Mouse (Mus musculus) lung, embryonic 16.5 days (tissue): ENCODE measurements at regions not wholly inside any gene's neighbourhood (a gene's known extent, or its start where the extent isn't known, plus 50 kb on each side); places are given as distances from the start of the nearest gene placed in this dataset.
A peak's percentile ranks its signal among the peaks of the same experiment; 100 is the strongest.

Experiments
- ATAC-seq: fragments of 200-750 bp; cut with Nextera tagmentation; 2 replicates; pipeline ENCODE4 v1.8.0; 2017; ENCODE audit warnings: low read depth, mild to moderate bottlenecking, moderate library complexity
- H3K27ac ChIP-seq: fragments of 300-500 bp; sonication (generic); 2 replicates; pipeline ENCODE4 v1.5.1; 2014; ENCODE audit warnings: mild to moderate bottlenecking, control low read depth, low read length
- H3K27me3 ChIP-seq: fragments of 300-500 bp; sonication (generic); 2 replicates; pipeline ENCODE4 v1.6.1; 2014; ENCODE audit warnings: low read depth, low read length, mixed read lengths; ENCODE audit not compliant: control insufficient read depth, insufficient read depth
- H3K36me3 ChIP-seq: fragments of 300-500 bp; sonication (generic); 2 replicates; pipeline ENCODE4 v1.6.1; 2014; ENCODE audit warnings: low read length; ENCODE audit not compliant: control insufficient read depth, insufficient read depth
- H3K4me1 ChIP-seq: fragments of 300-500 bp; sonication (generic); replicated peaks from 2 replicates; pipeline ENCODE4 v1.6.1; 2014; ENCODE audit warnings: low read length, mixed read lengths; ENCODE audit not compliant: control insufficient read depth, insufficient read depth
- H3K4me2 ChIP-seq: fragments of 300-500 bp; sonication (generic); 2 replicates; pipeline ENCODE4 v1.6.1; 2014; ENCODE audit warnings: low read depth, low read length, control low read depth
- H3K4me3 ChIP-seq: fragments of 300-500 bp; sonication (generic); 2 replicates; pipeline ENCODE4 v1.5.1; 2014; ENCODE audit warnings: mild to moderate bottlenecking, low read length, control low read depth
- H3K9ac ChIP-seq: fragments of 300-500 bp; sonication (generic); 2 replicates; pipeline ENCODE4 v1.6.1; 2014; ENCODE audit warnings: low read length, control low read depth
- H3K9me3 ChIP-seq: fragments of 300-500 bp; sonication (generic); 2 replicates; pipeline ENCODE4 v1.6.1; 2016; ENCODE audit warnings: low read length; ENCODE audit not compliant: control insufficient read depth
- WGBS: fragments of 180-500 bp; shearing (Covaris S2); extraction: QIAGEN DNeasy Blood & Tissue Kit; methylation state at CpG from one replicate; pipeline ENCODE4 v1.1.7; 2014; 5-methylcytosine and 5-hydroxymethylcytosine counted together

GRCm38 (mm10) chr10:123800067-123800691, 536.4 kb downstream of the Fam19a2 start:
- no peak overlapping the region for H3K4me3 ChIP-seq
- H3K4me1 ChIP-seq = no peaks in the 10 kb centered on the region
- WGBS = 56% methylated on average over 18 of the region's 18 CpGs
- peak; percentile 56 for ATAC-seq
- no peak overlapping the region for H3K27ac ChIP-seq
- H3K27me3 ChIP-seq = no peaks in the 10 kb centered on the region
- no peak overlapping the region for H3K4me2 ChIP-seq
- no peaks in the 10 kb centered on the region for H3K36me3 ChIP-seq
- no peaks in the 10 kb centered on the region for H3K9me3 ChIP-seq
- H3K9ac ChIP-seq = no peak overlapping the region

GRCm38 (mm10) chr10:123800692-123801528, 537.1 kb downstream of the Fam19a2 start:
- ATAC-seq = no peak
- no peak overlapping the region for H3K4me2 ChIP-seq
- H3K27ac ChIP-seq = no peak overlapping the region
- no peaks in the 10 kb centered on the region for H3K9me3 ChIP-seq
- H3K27me3 ChIP-seq = no peaks in the 10 kb centered on the region
- WGBS = 85% methylated on average over 17 of the region's 17 CpGs
- H3K9ac ChIP-seq = no peak overlapping the region
- no peaks in the 10 kb centered on the region for H3K36me3 ChIP-seq
- no peaks in the 10 kb centered on the region for H3K4me1 ChIP-seq
- no peak overlapping the region for H3K4me3 ChIP-seq

GRCm38 (mm10) chr10:123810882-123811281, 547.1 kb downstream of the Fam19a2 start:
- no peak overlapping the region for H3K4me3 ChIP-seq
- no peak overlapping the region for H3K9ac ChIP-seq
- no peak overlapping the region for H3K27ac ChIP-seq
- no peak for ATAC-seq
- H3K27me3 ChIP-seq = no peaks in the 10 kb centered on the region
- WGBS = 86% methylated on average over 9 of the region's 9 CpGs
- no peaks in the 10 kb centered on the region for H3K4me1 ChIP-seq
- H3K4me2 ChIP-seq = no peak overlapping the region
- no peaks in the 10 kb centered on the region for H3K9me3 ChIP-seq
- H3K36me3 ChIP-seq = no peaks in the 10 kb centered on the region

- Histone ChIP-seq H3K27me3 (no peaks in the 10 kb centered on the region), H3K4me2 (no peak overlapping the region), H3K36me3 (no peaks in the 10 kb centered on the region), H3K9ac (no peak overlapping the region), H3K27ac (no peak overlapping the region), H3K4me1 (no peaks in the 10 kb centered on the region), H3K9me3 (no peaks in the 10 kb centered on the region), H3K4me3 (no peak overlapping the region)
- ATAC-seq = no peak
- WGBS = 84% methylated on average over 2 of the region's 2 CpGs
Measured at GRCm38 (mm10) chr10:123813142-123813541, 549.3 kb downstream of the Fam19a2 start.

GRCm38 (mm10) chr10:123840061-123840751, 576.4 kb downstream of the Fam19a2 start:
- no peak for ATAC-seq
- Histone ChIP-seq H3K9ac (no peak overlapping the region), H3K36me3 (no peaks in the 10 kb centered on the region), H3K4me3 (no peak overlapping the region), H3K9me3 (no peaks in the 10 kb centered on the region), H3K27ac (no peak overlapping the region), H3K27me3 (no peaks in the 10 kb centered on the region), H3K4me1 (no peaks in the 10 kb centered on the region), H3K4me2 (no peak overlapping the region)
- WGBS = 27% methylated on average over 13 of the region's 13 CpGs

GRCm38 (mm10) chr10:123842141-123842540, 578.3 kb downstream of the Fam19a2 start:
- H3K27ac ChIP-seq = no peak overlapping the region
- WGBS = 78% methylated on average over 8 of the region's 8 CpGs
- no peak for ATAC-seq

GRCm38 (mm10) chr10:123843604-123844003, 579.8 kb downstream of the Fam19a2 start:
- Histone ChIP-seq H3K9me3 (no peaks in the 10 kb centered on the region), H3K36me3 (no peaks in the 10 kb centered on the region), H3K4me2 (no peak overlapping the region), H3K27ac (no peak overlapping the region), H3K9ac (no peak overlapping the region), H3K4me3 (no peak overlapping the region), H3K4me1 (no peaks in the 10 kb centered on the region), H3K27me3 (no peaks in the 10 kb centered on the region)
- no peak for ATAC-seq
- 71% methylated on average over 4 of the region's 4 CpGs for WGBS

More at GRCm38 (mm10) chr10:123842141-123842540, 578.3 kb downstream of the Fam19a2 start:
- Histone ChIP-seq H3K4me1 (no peaks in the 10 kb centered on the region), H3K9me3 (no peaks in the 10 kb centered on the region), H3K4me3 (no peak overlapping the region), H3K27me3 (no peaks in the 10 kb centered on the region), H3K36me3 (no peaks in the 10 kb centered on the region), H3K4me2 (no peak overlapping the region), H3K9ac (no peak overlapping the region)

GRCm38 (mm10) chr10:123846631-123847030, 582.8 kb downstream of the Fam19a2 start:
- no peaks in the 10 kb centered on the region for H3K36me3 ChIP-seq
- H3K9me3 ChIP-seq = no peaks in the 10 kb centered on the region
- no peak overlapping the region for H3K27ac ChIP-seq
- no peaks in the 10 kb centered on the region for H3K4me1 ChIP-seq
- H3K9ac ChIP-seq = no peak overlapping the region
- 86% methylated on average over 8 of the region's 8 CpGs for WGBS
- no peak for ATAC-seq
- H3K27me3 ChIP-seq = no peaks in the 10 kb centered on the region
- H3K4me3 ChIP-seq = no peak overlapping the region
- no peak overlapping the region for H3K4me2 ChIP-seq

GRCm38 (mm10) chr10:123848564-123848963, 584.8 kb downstream of the Fam19a2 start:
- no peak for ATAC-seq
- Histone ChIP-seq H3K9me3 (no peaks in the 10 kb centered on the region), H3K4me3 (no peak overlapping the region), H3K27me3 (no peaks in the 10 kb centered on the region), H3K27ac (no peak overlapping the region), H3K4me2 (no peak overlapping the region), H3K36me3 (no peaks in the 10 kb centered on the region), H3K4me1 (no peaks in the 10 kb centered on the region), H3K9ac (no peak overlapping the region)
- WGBS = 71% methylated on average over 1 of the region's 1 CpGs
